Mouse (Mus musculus) hindbrain, embryonic 10.5 days (tissue): Measurements from ENCODE around the gene Mus81. TPM values are rescaled to one million over a fixed set of nuclear protein-coding genes. Genes with fewer than 3 reads are reported as not detected.

ENCODE experiments used
- DNase-seq: peaks from one replicate; pipeline ENCODE4 v3.0.0-alpha.2; 2017; ENCODE audit warnings: low spot score
- H3K27ac ChIP-seq: fragments of 300-500 bp; sonication (generic); 2 replicates; pipeline ENCODE4 v1.5.1; 2016; ENCODE audit warnings: mild to moderate bottlenecking, moderate library complexity
- H3K27me3 ChIP-seq: fragments of 300-500 bp; sonication (generic); 2 replicates; pipeline ENCODE4 v1.6.1; 2016; ENCODE audit warnings: mild to moderate bottlenecking; ENCODE audit not compliant: poor library complexity, insufficient read depth, severe bottlenecking
- H3K36me3 ChIP-seq: fragments of 300-500 bp; sonication (generic); 2 replicates; pipeline ENCODE4 v1.6.1; 2016; ENCODE audit warnings: mild to moderate bottlenecking, moderate library complexity
- H3K4me1 ChIP-seq: fragments of 300-500 bp; sonication (generic); replicated peaks from 2 replicates; pipeline ENCODE4 v1.6.1; 2016; ENCODE audit warnings: mild to moderate bottlenecking
- H3K4me3 ChIP-seq: fragments of 300-500 bp; sonication (generic); 2 replicates; pipeline ENCODE4 v1.5.1; 2016; ENCODE audit warnings: mild to moderate bottlenecking, moderate library complexity
- H3K9me3 ChIP-seq: fragments of 300-500 bp; sonication (generic); 2 replicates; pipeline ENCODE4 v1.6.1; 2016; ENCODE audit warnings: mild to moderate bottlenecking, moderate library complexity
- WGBS: fragments of 180-500 bp; shearing (Covaris S2); methylation state at CpG from one replicate; pipeline ENCODE4 v1.1.7; 2016; 5-methylcytosine and 5-hydroxymethylcytosine counted together
- polyA plus RNA-seq: library from polyadenylated mRNA; unstranded; fragments of >200 nt; fragmentation: Nextera tagmentation; extraction: Ambion mirVana; gene quantifications from 2 replicates; pipeline ENCODE4 v1.2.1, GENCODE M21; 2016

The Mus81 gene
- polyA plus RNA-seq, 1 experiment from 2014 or later = 51.4 TPM

- H3K27me3 ChIP-seq = peaks cover 22% of the 10 kb centered on the region
- no peaks in the 10 kb centered on the region for H3K9me3 ChIP-seq
- DNase-seq = no peak
- H3K4me1 ChIP-seq = peaks cover 59% of the 10 kb centered on the region
- no peak overlapping the region for H3K4me3 ChIP-seq
- H3K36me3 ChIP-seq = peaks cover 29% of the 10 kb centered on the region
- 71% methylated on average over 7 of the region's 7 CpGs for WGBS
- no peak overlapping the region for H3K27ac ChIP-seq
Observed at GRCm38 (mm10) chr19:5459019-5459418, 29.2 kb downstream of the Mus81 start.

GRCm38 (mm10) chr19:5457746-5458442 lies 30.3 kb downstream of the Mus81 start, which contains the start of gene Ccdc85b:
Gene Ccdc85b, minus strand, starts transcription at chr19:5457894.
- H3K9me3 ChIP-seq = no peaks in the 10 kb centered on the region
- peaks cover 54% of the 10 kb centered on the region for H3K4me1 ChIP-seq
- H3K27me3 ChIP-seq = peaks cover 22% of the 10 kb centered on the region
- peaks cover 23% of the 10 kb centered on the region for H3K36me3 ChIP-seq
- H3K27ac ChIP-seq = peak within 1 kb of the TSS; percentile 93
- WGBS = 20% methylated on average over 14 of the region's 14 CpGs
- H3K4me3 ChIP-seq = peak within 1 kb of the TSS; percentile 92
- DNase-seq = no peak

GRCm38 (mm10) chr19:5456922-5457745 lies 31.1 kb downstream of the Mus81 start:
- H3K27ac ChIP-seq = peak overlapping the region; percentile 93
- H3K4me3 ChIP-seq = peak overlapping the region; percentile 92
- H3K4me1 ChIP-seq = peaks cover 54% of the 10 kb centered on the region
- WGBS = under 1% methylated on average over 70 of the region's 70 CpGs
- peaks cover 16% of the 10 kb centered on the region for H3K36me3 ChIP-seq
- H3K9me3 ChIP-seq = no peaks in the 10 kb centered on the region
- H3K27me3 ChIP-seq = peaks cover 22% of the 10 kb centered on the region
- DNase-seq = peak; percentile 95

DNA sequence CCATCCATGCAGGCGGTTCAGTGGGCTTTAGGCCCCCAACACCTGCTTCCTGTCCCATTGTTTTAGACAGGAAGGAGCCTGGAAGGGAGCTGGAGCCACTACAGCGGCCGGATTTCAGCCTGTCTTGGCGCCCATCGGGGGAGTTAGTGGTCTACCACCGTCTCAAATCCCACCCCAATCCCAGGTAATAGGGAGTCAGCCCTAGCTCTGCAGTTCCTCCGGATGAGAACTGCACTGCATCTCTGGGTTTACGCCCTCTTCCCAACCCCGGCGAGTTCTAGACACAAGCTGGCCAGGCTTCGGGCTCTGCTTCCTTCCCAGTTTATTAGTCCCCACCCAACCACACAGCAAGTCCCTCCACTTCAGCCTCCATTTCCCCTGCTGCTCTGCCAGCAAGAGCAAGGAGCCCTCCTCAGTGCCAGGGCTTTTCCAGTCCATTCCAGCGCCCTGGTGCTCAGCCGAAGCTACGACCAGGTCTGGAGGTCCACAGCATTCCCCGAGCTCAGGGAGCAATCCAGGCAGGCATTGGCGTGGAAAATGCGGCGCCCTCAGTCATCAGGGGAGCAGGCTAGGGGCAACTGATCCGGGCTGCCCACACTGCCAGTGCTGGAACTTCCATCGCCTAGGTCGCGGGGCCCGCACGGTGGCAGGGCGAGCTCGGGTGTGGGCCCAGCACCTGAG lies 31.8 kb downstream of the Mus81 start:
- Histone ChIP-seq H3K36me3 (peaks cover 16% of the 10 kb centered on the region), H3K9me3 (no peaks in the 10 kb centered on the region), H3K4me1 (peaks cover 52% of the 10 kb centered on the region), H3K27me3 (peaks cover 27% of the 10 kb centered on the region), H3K27ac (peak overlapping the region; percentile 93), H3K4me3 (peak overlapping the region; percentile 92)
- WGBS = 4% methylated on average over 26 of the region's 26 CpGs
- DNase-seq = no peak

- peak overlapping the region; percentile 92 for H3K4me3 ChIP-seq
- WGBS = 64% methylated on average over 8 of the region's 8 CpGs
- H3K36me3 ChIP-seq = peaks cover 16% of the 10 kb centered on the region
- no peaks in the 10 kb centered on the region for H3K9me3 ChIP-seq
- no peak for DNase-seq
- peaks cover 36% of the 10 kb centered on the region for H3K27me3 ChIP-seq
- 0 out of 2 replicates have a peak overlapping the region, but pooled peaks have one; percentile 93 for H3K27ac ChIP-seq
- H3K4me1 ChIP-seq = peaks cover 46% of the 10 kb centered on the region
Observed at GRCm38 (mm10) chr19:5455568-5455967, 32.6 kb downstream of the Mus81 start.

DNA sequence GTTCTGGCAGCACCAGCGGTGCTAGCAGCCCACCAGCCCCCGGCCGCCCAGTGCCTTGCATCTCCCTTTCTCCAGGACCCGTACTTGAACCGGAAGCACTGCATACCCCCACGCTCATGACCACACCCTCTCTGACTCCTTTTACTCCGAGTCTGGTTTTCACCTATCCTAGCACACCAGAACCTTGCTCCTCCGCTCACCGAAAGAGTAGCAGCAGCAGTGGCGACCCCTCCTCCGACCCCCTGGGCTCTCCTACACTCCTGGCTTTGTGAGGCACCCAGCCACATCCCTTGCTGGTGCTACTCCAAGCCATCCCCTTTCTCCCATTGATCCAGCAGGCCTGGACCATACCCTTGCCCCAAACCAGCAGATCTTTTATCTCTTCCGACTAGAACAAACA lies 33.2 kb downstream of the Mus81 start:
- Histone ChIP-seq H3K4me3 (peak overlapping the region; percentile 92; the same call in 1 of the 2 replicates), H3K9me3 (no peaks in the 10 kb centered on the region), H3K27ac (no peak overlapping the region), H3K4me1 (peaks cover 44% of the 10 kb centered on the region), H3K36me3 (peaks cover 16% of the 10 kb centered on the region), H3K27me3 (peaks cover 41% of the 10 kb centered on the region)
- 88% methylated on average over 12 of the region's 12 CpGs for WGBS
- DNase-seq = no peak

- Histone ChIP-seq H3K9me3 (peaks cover 6% of the 10 kb centered on the region), H3K27me3 (peaks cover 57% of the 10 kb centered on the region), H3K27ac (no peak overlapping the region), H3K4me1 (peaks cover 45% of the 10 kb centered on the region), H3K4me3 (no peak overlapping the region), H3K36me3 (peaks cover 16% of the 10 kb centered on the region)
- no peak for DNase-seq
- WGBS = 80% methylated on average over 6 of the region's 6 CpGs
Observed at GRCm38 (mm10) chr19:5451766-5452165, 36.4 kb downstream of the Mus81 start.

- Histone ChIP-seq H3K27ac (no peak overlapping the region), H3K27me3 (peaks cover 72% of the 10 kb centered on the region), H3K36me3 (peaks cover 11% of the 10 kb centered on the region), H3K4me3 (no peak overlapping the region), H3K9me3 (peaks cover 6% of the 10 kb centered on the region), H3K4me1 (peaks cover 28% of the 10 kb centered on the region)
- no peak for DNase-seq
- WGBS = 89% methylated on average over 3 of the region's 3 CpGs
Observed at GRCm38 (mm10) chr19:5449673-5450072, 38.5 kb downstream of the Mus81 start.

DNA sequence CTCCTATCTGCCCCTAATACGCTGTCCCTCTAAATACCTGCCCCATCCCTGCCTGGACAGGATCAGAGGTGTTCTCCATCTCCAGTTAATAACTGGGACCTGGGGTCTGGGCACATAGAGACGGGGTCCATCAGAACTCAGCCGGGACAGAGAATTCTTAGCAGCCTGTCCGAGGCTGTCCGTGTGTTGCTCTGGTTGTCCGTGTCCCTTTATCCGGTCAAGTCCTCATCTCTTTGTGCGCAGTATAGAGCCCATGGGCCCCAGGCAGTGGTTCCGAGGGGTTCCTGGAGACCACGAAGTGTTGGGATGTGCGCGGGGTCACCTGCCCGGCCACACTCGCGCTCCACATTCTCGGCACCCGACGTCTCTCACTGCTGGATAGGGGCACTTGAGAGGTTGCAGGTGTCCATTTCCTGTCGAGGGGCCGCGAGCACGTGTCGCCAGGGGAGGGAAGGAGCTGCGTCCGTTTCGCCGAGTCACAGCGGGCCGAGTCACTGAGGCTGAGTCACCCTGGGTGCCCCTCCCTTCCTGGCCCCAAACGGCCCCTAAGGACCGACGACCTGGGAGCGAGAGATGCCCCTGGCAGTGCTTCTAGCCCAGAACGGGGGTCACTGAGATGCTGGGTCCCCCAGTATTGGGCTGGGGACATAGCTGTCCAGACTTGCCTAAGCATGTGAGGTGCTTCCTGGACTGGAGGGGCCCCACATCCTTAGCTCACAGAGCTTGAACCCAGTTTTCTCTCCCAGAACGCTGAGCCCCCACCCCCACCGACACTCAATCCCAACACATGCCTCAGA lies 39.6 kb downstream of the Mus81 start:
- no peak for DNase-seq
- H3K4me1 ChIP-seq = peaks cover 24% of the 10 kb centered on the region

GRCm38 (mm10) chr19:5447515-5448353 lies 40.5 kb downstream of the Mus81 start, which contains the start of gene Fosl1:
Gene Fosl1, plus strand, starts transcription at chr19:5447547.
- H3K4me1 ChIP-seq = peaks cover 24% of the 10 kb centered on the region

More for the DNA sequence above, 39.6 kb downstream of the Mus81 start:
- Histone ChIP-seq H3K27ac (no peak overlapping the region), H3K27me3 (peaks cover 83% of the 10 kb centered on the region), H3K9me3 (peaks cover 6% of the 10 kb centered on the region), H3K4me3 (peak overlapping the region; percentile 62), H3K36me3 (0 out of 2 replicates have a peak, but pooled peaks cover under 1% of the 10 kb centered on the region)
- 7% methylated on average over 36 of the region's 36 CpGs for WGBS

DNA sequence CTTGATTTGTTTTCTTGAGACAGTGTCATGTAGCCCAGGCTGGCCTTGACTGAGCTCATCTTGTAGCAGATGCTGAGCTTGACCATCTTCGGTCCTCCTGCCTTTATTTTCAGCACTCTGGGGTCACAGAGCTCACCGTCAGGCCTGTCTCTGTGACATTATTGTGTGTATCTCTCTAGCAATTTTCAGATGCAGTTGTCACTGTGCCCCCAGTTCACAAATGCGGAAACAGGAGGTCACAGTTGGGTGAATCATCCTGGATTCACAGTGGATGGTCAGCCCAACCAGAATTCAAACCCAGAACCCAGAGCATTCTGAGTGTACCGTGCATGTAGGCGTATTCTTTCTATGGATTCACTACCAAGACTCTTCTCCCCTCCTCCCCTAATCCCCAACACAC lies 42.5 kb downstream of the Mus81 start:
- no peak for DNase-seq
- H3K4me1 ChIP-seq = peaks cover 24% of the 10 kb centered on the region

More at GRCm38 (mm10) chr19:5447515-5448353, 40.5 kb downstream of the Mus81 start, which contains the start of gene Fosl1:
- Histone ChIP-seq H3K4me3 (peak within 1 kb of the TSS; percentile 62), H3K27ac (no peak within 1 kb of the TSS), H3K36me3 (no peaks in the 10 kb centered on the region), H3K9me3 (peaks cover 6% of the 10 kb centered on the region), H3K27me3 (peaks cover 83% of the 10 kb centered on the region)
- WGBS = 2% methylated on average over 70 of the region's 70 CpGs
- DNase-seq = peak; percentile 62

More for the DNA sequence above, 42.5 kb downstream of the Mus81 start:
- Histone ChIP-seq H3K9me3 (peaks cover 6% of the 10 kb centered on the region), H3K4me3 (no peak overlapping the region), H3K27ac (no peak overlapping the region), H3K27me3 (peaks cover 72% of the 10 kb centered on the region), H3K36me3 (no peaks in the 10 kb centered on the region)
- WGBS = 87% methylated on average over 5 of the region's 5 CpGs
